Mouse (Mus musculus): Measurements from ENCODE around the gene Uox. TPM values are rescaled to one million over a fixed set of nuclear protein-coding genes. Genes with fewer than 3 reads are reported as not detected.

Uox gene
- total RNA-seq, 2 experiments from 2014 or later = 0.39 to 0.80 TPM

DNA sequence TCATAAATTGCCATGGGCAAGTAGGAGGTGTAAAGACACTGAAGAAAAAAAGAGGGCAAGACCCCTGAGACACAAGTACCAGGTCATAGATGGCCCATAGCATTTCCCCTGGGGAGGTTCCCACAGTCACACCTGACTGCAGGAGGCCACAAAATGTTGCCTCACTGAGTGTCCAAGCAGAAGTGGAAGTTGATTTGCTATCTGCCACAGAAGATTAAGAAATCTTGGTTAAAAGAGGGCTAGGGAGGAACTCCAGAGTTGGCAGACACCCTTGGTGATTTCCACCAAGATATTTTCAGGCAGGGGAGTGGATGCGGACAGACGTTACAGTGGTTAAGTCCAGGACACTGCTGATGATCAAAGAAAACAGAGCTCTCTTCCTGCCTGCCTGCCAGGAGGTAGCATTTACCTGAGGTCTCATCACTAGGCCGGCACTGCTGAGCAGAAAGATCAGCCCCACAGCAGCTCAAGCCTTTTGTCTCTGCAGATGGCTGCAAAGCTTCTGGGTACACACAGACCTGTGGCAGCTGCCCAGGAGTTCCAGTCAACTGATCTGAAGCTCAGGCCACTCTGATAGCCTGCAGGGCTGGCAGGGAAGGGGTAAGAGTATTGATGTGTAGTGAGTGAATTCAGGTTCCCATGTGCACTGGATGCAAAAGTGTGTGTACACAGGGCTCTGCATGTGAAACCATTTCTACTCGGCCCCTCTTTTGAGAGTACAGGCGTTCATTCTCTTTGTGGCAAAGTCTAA is 46.5 kb downstream of the Uox start:
- intact Hi-C loops (cut with DNase I) = no loop called here
- no peak for DNase-seq (ENCODE audit: low spot score in 2 of 2)

DNA sequence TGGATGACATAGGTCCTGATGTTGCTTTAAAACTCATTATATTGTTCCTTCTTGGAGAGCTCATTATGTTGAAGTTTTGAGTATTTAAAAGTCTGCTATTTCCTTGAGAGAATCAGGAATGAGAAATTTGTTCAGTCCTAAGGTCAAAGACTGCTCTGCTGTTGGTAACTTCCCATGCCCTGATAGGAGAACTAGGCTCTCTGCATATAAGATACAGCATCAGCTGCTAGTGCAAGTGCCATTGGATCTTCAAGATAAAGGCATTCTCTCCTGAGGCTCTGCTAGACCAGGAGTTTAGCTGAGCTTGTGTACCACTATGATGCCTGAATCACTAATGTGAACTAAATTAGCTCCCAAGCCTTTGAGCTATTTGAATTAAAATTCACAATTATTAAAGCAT is 47.7 kb downstream of the Uox start:
- intact Hi-C loops (cut with DNase I) = no loop called here
- DNase-seq (ENCODE audit: low spot score in 2 of 2) = no peak

- DNase-seq (ENCODE audit: low spot score in 2 of 2) = no peak
- intact Hi-C loops (cut with DNase I) = no loop called here
Measured at GRCm38 (mm10) chr3:146618357-146618756, 48.1 kb downstream of the Uox start.

- peak; percentile 59 to 92 for DNase-seq (ENCODE audit: low spot score in 2 of 2)
- intact Hi-C loops (cut with DNase I) = loop anchor here (1.0 to 5.0 kb wide), 5 partner anchors 22 to 273 kb away; no protein-coding TSS in a partner anchor
Measured at GRCm38 (mm10) chr3:146620101-146620500, 49.9 kb downstream of the Uox start.

GRCm38 (mm10) chr3:146620555-146621249 is 50.5 kb downstream of the Uox start:
- peak; percentile 86 to 97 for DNase-seq (ENCODE audit: low spot score in 2 of 2)
- intact Hi-C loops (cut with DNase I) = loop anchor here (1.0 to 5.0 kb wide), 5 partner anchors 22 to 273 kb away; no protein-coding TSS in a partner anchor

- DNase-seq (ENCODE audit: low spot score in 2 of 2) = peak; percentile 37 to 92
- intact Hi-C loops (cut with DNase I) = loop anchor here (1.0 to 5.0 kb wide), 5 partner anchors 57 to 275 kb away; no protein-coding TSS in a partner anchor
Measured at GRCm38 (mm10) chr3:146621966-146622365, 51.7 kb downstream of the Uox start.

- intact Hi-C loops (cut with DNase I) = loop anchor here (1.0 kb wide), 1 partner anchor 86 kb away; no protein-coding TSS in a partner anchor
- peak; percentile 31 to 83 for DNase-seq (ENCODE audit: low spot score in 2 of 2)
Measured at GRCm38 (mm10) chr3:146625766-146626165, 55.5 kb downstream of the Uox start.

GRCm38 (mm10) chr3:146628227-146628982 is 58.2 kb downstream of the Uox start:
- no peak for DNase-seq (ENCODE audit: low spot score in 2 of 2)
- intact Hi-C loops (cut with DNase I) = no loop called here

DNA sequence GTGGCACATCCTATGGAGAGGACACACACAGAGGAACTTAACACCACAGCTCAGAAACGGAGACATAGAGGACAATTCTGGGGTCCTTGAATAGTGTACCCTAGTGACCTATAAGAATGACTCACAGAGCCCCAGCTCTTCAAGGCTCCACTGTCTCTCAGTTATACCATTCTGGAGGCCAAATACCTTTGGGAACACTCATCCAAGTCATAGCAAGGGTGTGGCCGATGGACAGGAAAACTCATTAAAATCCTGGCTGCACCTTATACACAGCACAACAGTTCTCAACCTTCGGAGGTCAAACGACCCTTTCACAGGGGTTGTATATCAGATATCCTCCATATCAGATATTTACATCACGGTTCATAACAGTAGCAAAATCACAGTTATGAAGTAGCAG is 62.3 kb downstream of the Uox start:
- intact Hi-C loops (cut with DNase I) = no loop called here

GRCm38 (mm10) chr3:146641818-146642427 is 71.7 kb downstream of the Uox start:
- DNase-seq (ENCODE audit: low spot score in 2 of 2) = no peak
- intact Hi-C loops (cut with DNase I) = no loop called here

More for the DNA sequence above, 62.3 kb downstream of the Uox start:
- DNase-seq (ENCODE audit: low spot score in 2 of 2) = no peak

- DNase-seq (ENCODE audit: low spot score in 2 of 2) = no peak
- intact Hi-C loops (cut with DNase I) = no loop called here
Measured at GRCm38 (mm10) chr3:146649311-146649894, 79.2 kb downstream of the Uox start.

DNA sequence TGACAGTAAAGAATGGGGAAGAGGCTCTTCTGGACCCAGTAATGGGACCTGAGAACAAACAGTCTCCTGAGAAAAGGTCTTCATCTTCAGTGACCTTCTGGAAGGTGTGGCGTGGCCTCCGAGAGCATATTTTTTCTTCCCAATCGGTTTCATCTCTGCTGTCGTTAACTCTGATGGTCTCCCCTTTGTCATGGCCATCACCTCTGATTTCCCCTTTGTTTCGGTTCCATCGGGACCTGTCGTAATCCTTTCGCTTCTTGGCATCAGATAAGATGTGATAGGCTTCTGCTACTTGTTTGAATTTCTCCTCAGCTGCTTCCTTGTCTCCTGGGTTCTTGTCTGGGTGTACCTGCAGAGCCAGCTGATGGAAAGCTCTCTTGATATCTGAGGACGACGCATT is 80.5 kb downstream of the Uox start:
- no peak for DNase-seq (ENCODE audit: low spot score in 2 of 2)
- intact Hi-C loops (cut with DNase I) = no loop called here

DNA sequence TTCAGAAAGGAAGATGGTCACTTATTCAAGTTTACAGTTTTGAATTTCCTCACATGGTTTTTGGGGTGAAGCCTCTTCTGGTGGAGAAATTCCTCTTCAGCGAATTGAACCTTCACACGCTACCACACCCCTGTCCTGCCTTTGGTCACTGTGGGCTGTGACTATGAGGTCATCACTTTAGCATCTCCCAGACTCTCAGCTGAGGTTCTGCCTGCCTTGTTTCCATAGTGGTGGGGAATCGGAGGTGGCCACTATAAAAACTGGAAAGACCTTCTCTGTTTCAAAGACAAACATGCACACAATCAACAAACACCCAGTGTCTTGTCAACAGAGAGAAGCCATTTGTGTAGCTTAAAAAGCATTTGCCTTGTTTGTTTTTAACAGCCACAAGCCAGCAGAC is 81.0 kb downstream of the Uox start, which contains the start of gene 4930503B20Rik:
Gene 4930503B20Rik, minus strand, starts transcription at position 101 of the 400 bp plus-strand sequence.
- DNase-seq (ENCODE audit: low spot score in 2 of 2) = no peak
- intact Hi-C loops (cut with DNase I) = no loop called here

GRCm38 (mm10) chr3:146652431-146652830 is 82.2 kb downstream of the Uox start:
- intact Hi-C loops (cut with DNase I) = no loop called here

GRCm38 (mm10) chr3:146653692-146654091 is 83.5 kb downstream of the Uox start:
- no peak for DNase-seq (ENCODE audit: low spot score in 2 of 2)
- intact Hi-C loops (cut with DNase I) = no loop called here

More at GRCm38 (mm10) chr3:146652431-146652830, 82.2 kb downstream of the Uox start:
- DNase-seq (ENCODE audit: low spot score in 2 of 2) = no peak

GRCm38 (mm10) chr3:146655111-146655577 is 84.9 kb downstream of the Uox start:
- intact Hi-C loops (cut with DNase I) = no loop called here
- no peak for DNase-seq (ENCODE audit: low spot score in 2 of 2)

DNA sequence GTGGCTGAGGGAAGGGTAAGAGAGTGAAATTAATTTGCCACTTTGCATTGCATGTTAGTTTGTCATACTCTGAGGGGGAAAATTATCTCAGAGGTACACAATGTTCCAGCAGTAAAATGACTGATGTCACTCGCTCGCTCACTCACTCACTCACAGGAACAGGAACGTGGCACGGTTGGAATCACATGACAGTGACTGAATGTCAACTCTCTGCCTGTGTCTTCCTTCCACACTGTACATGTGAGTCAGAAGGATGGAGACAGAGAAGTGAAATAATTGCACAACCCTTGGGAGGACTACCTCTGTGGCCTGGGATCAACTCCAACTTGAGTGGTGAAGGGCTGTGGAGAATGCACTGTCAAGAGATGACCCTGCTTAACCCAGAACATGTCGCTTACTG is 87.2 kb downstream of the Uox start:
- DNase-seq (ENCODE audit: low spot score in 2 of 2) = no peak
- intact Hi-C loops (cut with DNase I) = no loop called here

- no peak for DNase-seq (ENCODE audit: low spot score in 2 of 2)
- intact Hi-C loops (cut with DNase I) = no loop called here
Measured at GRCm38 (mm10) chr3:146658061-146658639, 87.9 kb downstream of the Uox start.

- no peak for DNase-seq (ENCODE audit: low spot score in 2 of 2)
- intact Hi-C loops (cut with DNase I) = no loop called here
Measured at GRCm38 (mm10) chr3:146659321-146659720, 89.1 kb downstream of the Uox start.

All from left cerebral cortex, postnatal 25 days (tissue).